Mouse (Mus musculus) heart, embryonic 12.5 days (tissue): ENCODE results near the gene Yars. TPM values are rescaled to one million over a fixed set of nuclear protein-coding genes. Genes with fewer than 3 reads are reported as not detected.

Experiments
- ATAC-seq: fragments of 200-750 bp; cut with Nextera tagmentation; 2 replicates; pipeline ENCODE4 v1.8.0; 2017; ENCODE audit warnings: moderate TSS enrichment, moderate library complexity; ENCODE audit not compliant: insufficient number of reproducible peaks, low FRiP score
- H3K27ac ChIP-seq: fragments of 300-500 bp; sonication (generic); 2 replicates; pipeline ENCODE4 v1.5.1; 2016; ENCODE audit warnings: mild to moderate bottlenecking, moderate library complexity; ENCODE audit not compliant: poor library complexity, severe bottlenecking
- H3K27me3 ChIP-seq: fragments of 300-500 bp; sonication (generic); replicated peaks from 2 replicates; pipeline ENCODE4 v1.6.1; 2016; ENCODE audit warnings: mild to moderate bottlenecking, moderate library complexity
- H3K36me3 ChIP-seq: fragments of 300-500 bp; sonication (generic); 2 replicates; pipeline ENCODE4 v1.6.1; 2016; ENCODE audit warnings: mild to moderate bottlenecking, moderate library complexity
- H3K4me1 ChIP-seq: fragments of 300-500 bp; sonication (generic); replicated peaks from 2 replicates; pipeline ENCODE4 v1.6.1; 2016; ENCODE audit warnings: mild to moderate bottlenecking
- H3K4me2 ChIP-seq: fragments of 300-500 bp; sonication (generic); 2 replicates; pipeline ENCODE4 v1.6.1; 2016; ENCODE audit warnings: mild to moderate bottlenecking, moderate library complexity
- H3K4me3 ChIP-seq: fragments of 300-500 bp; sonication (generic); 2 replicates; pipeline ENCODE4 v1.5.1; 2016; ENCODE audit warnings: mild to moderate bottlenecking
- H3K9ac ChIP-seq: fragments of 300-500 bp; sonication (generic); 2 replicates; pipeline ENCODE4 v1.6.1; 2016; ENCODE audit warnings: mild to moderate bottlenecking, moderate library complexity
- H3K9me3 ChIP-seq: fragments of 300-500 bp; sonication (generic); replicated peaks from 2 replicates; pipeline ENCODE4 v1.6.1; 2016; ENCODE audit warnings: mild to moderate bottlenecking, moderate library complexity
- WGBS: fragments of 180-500 bp; shearing (Covaris S2); methylation state at CpG from one replicate; pipeline ENCODE4 v1.1.7; 2016; 5-methylcytosine and 5-hydroxymethylcytosine counted together
- polyA plus RNA-seq: library from polyadenylated mRNA; unstranded; fragments of >200 nt; fragmentation: Nextera tagmentation; extraction: Ambion mirVana; gene quantifications from 2 replicates; pipeline ENCODE4 v1.2.1, GENCODE M21; 2016

Gene Yars
- polyA plus RNA-seq, 1 experiment from 2014 or later: 49.3 TPM

- H3K4me1 ChIP-seq: peaks cover 21% of the 10 kb centered on the region
- H3K4me3 ChIP-seq: no peak overlapping the region
- H3K27me3 ChIP-seq: peaks cover 70% of the 10 kb centered on the region
- no peaks in the 10 kb centered on the region for H3K9me3 ChIP-seq
- H3K9ac ChIP-seq: no peak overlapping the region
- 67% methylated on average over 7 of the region's 7 CpGs for WGBS
- H3K36me3 ChIP-seq: peaks cover 49% of the 10 kb centered on the region
- H3K27ac ChIP-seq: no peak overlapping the region
- H3K4me2 ChIP-seq: no peak overlapping the region
- ATAC-seq: no peak
These were observed 31.0 kb downstream of the Yars start for GRCm38 (mm10) chr4:129220376-129221089.

DNA sequence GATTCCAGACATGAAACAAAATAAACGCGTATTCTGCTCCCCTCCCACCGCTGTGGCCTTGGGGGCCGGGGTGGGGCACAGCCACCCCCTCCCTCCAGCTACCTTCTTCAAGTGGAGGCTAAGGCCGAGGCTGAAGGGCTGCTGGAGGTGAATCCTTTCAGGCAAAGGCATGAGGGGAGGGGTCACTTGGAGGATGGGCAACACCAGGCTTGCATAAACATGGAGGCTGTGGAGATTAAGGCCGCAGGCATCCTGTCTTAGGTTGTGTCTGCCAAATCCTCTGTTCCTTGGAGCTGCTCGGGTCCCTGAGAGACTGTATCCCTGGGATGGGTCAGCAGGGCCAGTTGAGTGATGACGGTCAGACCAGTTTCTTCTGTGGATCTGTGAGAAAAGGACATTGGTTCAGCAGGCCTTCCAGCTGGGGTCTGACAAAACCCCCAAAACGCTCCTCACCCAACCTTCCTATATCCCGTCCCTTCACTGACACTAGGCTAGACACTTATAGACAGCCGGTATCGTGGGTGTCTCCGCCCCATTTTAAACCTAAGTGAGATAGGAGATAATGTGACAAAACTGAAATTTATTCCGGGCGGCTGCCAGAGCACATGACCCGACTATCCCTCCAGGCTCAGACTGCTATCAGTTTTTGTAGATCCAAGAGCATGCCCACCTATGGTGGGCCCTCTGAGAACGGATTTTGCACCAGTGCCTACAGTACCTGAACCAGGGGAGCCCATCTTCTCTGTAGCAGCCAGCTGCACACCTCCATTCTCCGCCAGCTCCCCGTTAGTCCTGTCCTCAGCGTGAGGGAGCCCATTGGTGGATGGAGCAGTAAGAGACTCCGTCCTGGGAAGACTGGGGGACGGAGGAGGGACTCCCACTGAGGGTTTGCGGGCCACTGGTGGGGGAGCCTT lies 31.8 kb downstream of the Yars start:
- Histone ChIP-seq H3K27ac (no peak overlapping the region), H3K4me1 (peaks cover 24% of the 10 kb centered on the region), H3K9me3 (no peaks in the 10 kb centered on the region), H3K4me2 (no peak overlapping the region), H3K4me3 (no peak overlapping the region), H3K27me3 (peaks cover 78% of the 10 kb centered on the region), H3K9ac (no peak overlapping the region), H3K36me3 (peaks cover 41% of the 10 kb centered on the region)
- 60% methylated on average over 23 of the region's 23 CpGs for WGBS
- no peak for ATAC-seq

DNA sequence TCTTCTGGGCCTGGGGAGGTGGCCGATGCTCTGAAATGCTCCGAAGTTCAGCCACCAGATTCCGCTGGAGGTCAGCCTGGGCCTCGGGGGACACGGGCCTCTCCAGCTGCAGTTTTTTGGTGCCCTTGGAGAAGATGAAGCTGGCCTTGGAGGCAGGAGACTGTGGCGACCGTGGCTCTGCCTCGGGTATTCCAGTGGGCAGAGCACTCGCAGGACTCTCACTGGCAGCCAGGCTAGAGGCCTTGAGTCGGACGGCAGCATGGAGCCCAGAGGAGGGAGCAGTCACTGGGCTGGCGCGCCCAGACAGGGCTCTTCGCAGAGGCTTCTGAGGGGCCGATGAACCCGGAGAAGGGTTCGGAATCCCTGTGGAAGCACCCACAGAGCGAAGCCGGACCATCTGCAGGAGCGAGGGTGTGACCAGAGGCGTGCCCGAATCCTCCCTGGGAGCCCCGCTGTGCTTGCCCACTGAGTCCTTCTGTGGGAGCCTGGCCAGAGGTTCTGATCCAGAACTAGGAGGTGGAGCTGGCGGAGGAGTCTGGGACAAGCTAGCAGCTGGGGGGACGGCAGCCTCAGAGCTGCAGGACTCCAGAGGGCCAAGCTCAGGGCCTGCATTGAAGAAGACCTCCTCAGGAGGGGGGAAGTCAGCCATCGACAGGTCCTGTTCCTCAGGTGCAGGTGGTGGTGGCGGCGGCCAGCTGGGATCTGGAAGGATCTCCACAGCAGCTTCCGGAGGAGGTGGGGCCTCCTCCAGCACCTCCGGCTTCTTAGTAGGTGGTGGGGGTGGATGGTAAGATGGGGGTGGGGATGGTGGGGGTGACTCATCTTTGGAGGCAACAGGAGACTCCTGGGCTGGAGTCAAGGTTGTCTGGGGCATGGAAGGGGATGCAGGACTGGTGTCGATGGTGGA lies 32.7 kb downstream of the Yars start:
- Histone ChIP-seq H3K27me3 (peaks cover 87% of the 10 kb centered on the region), H3K4me3 (no peak overlapping the region), H3K4me2 (no peak overlapping the region), H3K27ac (no peak overlapping the region), H3K9ac (no peak overlapping the region), H3K4me1 (peaks cover 34% of the 10 kb centered on the region), H3K36me3 (peaks cover 32% of the 10 kb centered on the region), H3K9me3 (no peaks in the 10 kb centered on the region)
- no peak for ATAC-seq
- WGBS: 42% methylated on average over 30 of the region's 31 CpGs

DNA sequence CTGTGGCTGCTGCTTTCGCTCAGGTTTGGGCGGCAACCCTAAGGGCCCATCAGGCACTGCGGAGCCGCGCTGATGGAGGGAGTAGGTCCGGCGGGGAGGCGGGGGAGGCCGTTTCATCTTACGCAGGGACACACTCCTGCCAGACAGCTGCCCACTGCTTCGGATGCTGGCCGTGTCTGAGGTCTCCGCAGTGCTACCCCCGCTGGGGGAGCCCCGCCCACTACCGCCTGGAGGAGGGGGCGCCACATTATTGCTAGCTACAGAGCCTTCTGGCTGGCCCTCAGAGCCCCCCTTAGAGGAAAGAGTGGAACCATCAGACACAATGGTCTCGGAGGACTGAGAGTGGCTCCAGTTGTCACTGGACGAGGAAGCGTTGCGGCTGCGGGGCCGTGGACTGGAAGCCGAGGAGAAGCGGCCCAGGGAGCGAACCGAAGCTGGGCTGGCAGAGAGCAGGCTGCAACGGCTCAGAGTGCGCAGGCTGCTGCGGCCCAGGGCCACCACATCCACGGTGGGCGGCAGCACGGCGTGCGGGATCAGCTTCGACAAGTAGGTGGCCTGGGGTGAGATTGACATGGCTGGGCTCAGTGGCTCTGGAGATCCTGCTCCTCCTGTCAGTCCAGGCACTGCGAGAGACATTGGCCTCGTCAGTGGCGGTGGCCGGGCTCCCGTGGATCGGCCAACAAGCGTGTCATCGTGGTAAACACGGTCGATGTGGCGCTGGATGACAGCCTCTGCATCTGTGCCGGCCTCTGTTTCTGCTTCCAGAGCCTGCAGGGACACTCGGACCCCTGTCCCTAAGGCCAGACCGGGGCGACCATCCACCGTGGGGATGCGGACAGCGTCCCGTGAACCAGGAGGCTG lies 34.1 kb downstream of the Yars start:
- peak overlapping the region; percentile 51 for H3K9ac ChIP-seq
- peaks cover 18% of the 10 kb centered on the region for H3K36me3 ChIP-seq
- 22% methylated on average over 51 of the region's 55 CpGs for WGBS
- no peaks in the 10 kb centered on the region for H3K9me3 ChIP-seq
- H3K4me3 ChIP-seq: peak overlapping the region; percentile 44
- H3K4me2 ChIP-seq: peak overlapping the region; percentile 84
- 0 out of 2 replicates have a peak, but pooled peaks have one; percentile 12 for ATAC-seq
- H3K4me1 ChIP-seq: peaks cover 46% of the 10 kb centered on the region
- no peak overlapping the region for H3K27ac ChIP-seq
- H3K27me3 ChIP-seq: peaks cover 94% of the 10 kb centered on the region

- Histone ChIP-seq H3K9ac (no peak overlapping the region), H3K9me3 (no peaks in the 10 kb centered on the region), H3K36me3 (peaks cover 6% of the 10 kb centered on the region; the same call in 1 of the 2 replicates), H3K4me1 (peaks cover 46% of the 10 kb centered on the region), H3K4me3 (no peak overlapping the region), H3K4me2 (no peak overlapping the region), H3K27me3 (peaks cover 99% of the 10 kb centered on the region), H3K27ac (no peak overlapping the region)
- 95% methylated on average over 12 of the region's 12 CpGs for WGBS
- no peak for ATAC-seq
These were observed 35.8 kb downstream of the Yars start for GRCm38 (mm10) chr4:129225315-129225714.

- peaks cover 99% of the 10 kb centered on the region for H3K27me3 ChIP-seq
- H3K9ac ChIP-seq: 0 out of 2 replicates have a peak overlapping the region, but pooled peaks have one; percentile 18
- H3K9me3 ChIP-seq: no peaks in the 10 kb centered on the region
- ATAC-seq: no peak
- H3K36me3 ChIP-seq: no peaks in the 10 kb centered on the region
- peak overlapping the region; percentile 59 for H3K4me2 ChIP-seq
- no peak overlapping the region for H3K27ac ChIP-seq
- no peak overlapping the region for H3K4me3 ChIP-seq
- 22% methylated on average over 5 of the region's 5 CpGs for WGBS
- peaks cover 46% of the 10 kb centered on the region for H3K4me1 ChIP-seq
These were observed 36.9 kb downstream of the Yars start for GRCm38 (mm10) chr4:129226441-129226963.

DNA sequence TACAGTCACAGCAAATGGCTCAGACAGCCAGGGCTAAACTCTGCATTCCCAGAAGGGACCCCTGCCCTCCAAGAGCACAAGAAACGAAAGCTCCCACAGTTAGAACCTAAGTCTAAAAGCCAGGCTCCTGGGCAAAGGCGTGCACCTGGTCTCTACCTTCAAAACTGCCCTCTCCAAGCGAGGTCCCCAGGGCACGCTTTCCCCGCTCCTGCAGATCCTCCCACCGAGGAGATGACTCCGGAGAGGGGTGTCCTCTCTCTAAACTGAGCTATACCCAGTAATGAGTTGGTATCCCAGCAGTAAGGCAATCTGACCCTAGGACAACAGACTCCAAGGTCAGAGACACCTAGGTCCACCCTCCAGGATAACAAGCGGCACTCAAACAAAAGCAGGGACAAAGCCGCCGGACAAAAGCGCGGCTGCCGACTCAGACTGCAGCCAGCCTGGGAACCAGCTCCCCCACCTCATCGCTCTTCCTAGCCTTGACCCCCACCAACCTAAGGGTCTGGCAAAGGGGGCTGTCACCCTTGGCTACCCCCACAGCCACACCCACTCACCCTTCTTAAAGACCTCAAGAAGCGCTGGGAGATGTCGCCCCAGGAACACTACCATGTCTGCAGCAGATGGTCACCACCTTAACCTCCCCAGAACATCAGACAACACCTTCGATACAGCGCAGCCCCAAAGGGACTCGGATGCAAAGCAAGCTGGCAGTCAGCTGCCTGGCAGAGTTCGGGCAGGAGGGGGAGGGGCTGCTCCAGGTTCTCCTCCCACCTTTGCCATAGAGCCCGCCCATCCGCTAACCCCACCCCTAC lies 37.8 kb downstream of the Yars start:
- Histone ChIP-seq H3K4me2 (peak overlapping the region; percentile 59), H3K4me1 (peaks cover 42% of the 10 kb centered on the region), H3K9me3 (no peaks in the 10 kb centered on the region), H3K4me3 (peak overlapping the region; percentile 28; the same call in 1 of the 2 replicates), H3K27me3 (peaks cover 99% of the 10 kb centered on the region), H3K9ac (peak overlapping the region; percentile 50; the same call in 1 of the 2 replicates), H3K27ac (no peak overlapping the region), H3K36me3 (no peaks in the 10 kb centered on the region)
- WGBS: 10% methylated on average over 22 of the region's 22 CpGs
- ATAC-seq: no peak

- ATAC-seq: no peak; the same call in 1 of the 2 replicates
- no peak overlapping the region for H3K9ac ChIP-seq
- H3K4me2 ChIP-seq: peak overlapping the region; percentile 59
- peak overlapping the region; percentile 28; the same call in 1 of the 2 replicates for H3K4me3 ChIP-seq
- no peaks in the 10 kb centered on the region for H3K36me3 ChIP-seq
- no peak overlapping the region for H3K27ac ChIP-seq
- peaks cover 39% of the 10 kb centered on the region for H3K4me1 ChIP-seq
- no peaks in the 10 kb centered on the region for H3K9me3 ChIP-seq
- 28% methylated on average over 8 of the region's 8 CpGs for WGBS
- peaks cover 99% of the 10 kb centered on the region for H3K27me3 ChIP-seq
These were observed 38.4 kb downstream of the Yars start for GRCm38 (mm10) chr4:129227985-129228381.

GRCm38 (mm10) chr4:129230926-129231325 lies 41.4 kb downstream of the Yars start:
- Histone ChIP-seq H3K9me3 (no peaks in the 10 kb centered on the region), H3K27me3 (peaks cover 83% of the 10 kb centered on the region), H3K4me3 (no peak overlapping the region), H3K4me1 (peaks cover 44% of the 10 kb centered on the region), H3K9ac (no peak overlapping the region), H3K36me3 (no peaks in the 10 kb centered on the region), H3K27ac (no peak overlapping the region), H3K4me2 (no peak overlapping the region)
- ATAC-seq: no peak
- WGBS: 57% methylated on average over 8 of the region's 8 CpGs
